Mouse (Mus musculus) adrenal gland, postnatal 14 days (tissue): Measurements from ENCODE around the gene Rsl24d1. TPM values are rescaled to one million over a fixed set of nuclear protein-coding genes. Genes with fewer than 3 reads are reported as not detected.
"Not testable (repeated sequence)": the region's sequence is repeated elsewhere in the genome, so short reads cannot be mapped to it uniquely, and the experiment has no call there.

Experiments
- DNase-seq: peaks from one replicate; pipeline ENCODE4 v3.0.0; 2021; ENCODE audit warnings: mixed read lengths
- total RNA-seq: library from RNA; stranded (reverse); gene quantifications from 2 replicates; pipeline ENCODE4 v1.2.3, GENCODE M21; 2021

The Rsl24d1 gene
- total RNA-seq, 1 experiment from 2014 or later: 59.3 TPM

DNA sequence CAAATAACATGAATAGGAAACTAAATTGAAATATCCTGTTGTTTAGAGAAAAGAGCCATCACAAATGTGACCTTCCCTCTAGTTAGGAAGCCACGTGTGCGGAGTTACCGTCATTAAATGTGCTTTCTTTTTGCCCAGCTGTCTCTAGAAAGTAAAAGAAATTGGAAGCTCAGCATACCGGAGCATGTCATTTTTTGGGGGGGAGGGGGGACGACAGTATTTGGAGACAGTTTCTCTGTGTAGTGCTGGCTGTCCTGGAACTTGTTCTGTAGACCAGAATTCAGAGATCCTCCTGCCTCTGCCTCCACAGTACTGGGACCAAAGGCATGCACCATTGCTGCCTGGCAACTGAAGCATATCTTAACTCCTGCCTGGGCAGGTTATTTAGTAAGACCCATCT is 11.7 kb upstream of the Rsl24d1 start, which contains the start of gene Khdc3:
Khdc3 (plus strand) TSS at position 301 of the 400 bp plus-strand sequence.
- DNase-seq: no peak

DNA sequence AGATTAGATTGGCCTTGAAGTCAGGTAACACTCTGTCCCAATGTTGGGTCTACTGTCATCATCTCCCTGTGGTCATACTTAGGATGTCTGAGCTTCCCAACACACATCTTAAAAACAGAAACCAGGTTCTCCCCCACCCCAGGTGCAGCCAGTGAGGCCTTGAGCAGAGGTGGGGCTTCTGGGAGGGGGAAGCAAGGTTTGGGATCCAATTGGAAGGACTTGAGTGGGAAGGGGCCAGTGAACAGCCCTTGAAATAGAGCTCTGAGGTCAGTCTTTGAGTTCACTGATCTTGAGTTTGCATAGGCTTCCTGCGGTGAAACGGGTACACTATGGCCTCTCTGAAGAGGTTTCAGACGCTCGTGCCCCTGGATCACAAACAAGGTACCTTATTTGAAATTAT is 11.0 kb upstream of the Rsl24d1 start, which contains the start of gene Gm20509:
Gm20509 (plus strand) TSS at position 290 of the 400 bp plus-strand sequence.
- no peak for DNase-seq

DNA sequence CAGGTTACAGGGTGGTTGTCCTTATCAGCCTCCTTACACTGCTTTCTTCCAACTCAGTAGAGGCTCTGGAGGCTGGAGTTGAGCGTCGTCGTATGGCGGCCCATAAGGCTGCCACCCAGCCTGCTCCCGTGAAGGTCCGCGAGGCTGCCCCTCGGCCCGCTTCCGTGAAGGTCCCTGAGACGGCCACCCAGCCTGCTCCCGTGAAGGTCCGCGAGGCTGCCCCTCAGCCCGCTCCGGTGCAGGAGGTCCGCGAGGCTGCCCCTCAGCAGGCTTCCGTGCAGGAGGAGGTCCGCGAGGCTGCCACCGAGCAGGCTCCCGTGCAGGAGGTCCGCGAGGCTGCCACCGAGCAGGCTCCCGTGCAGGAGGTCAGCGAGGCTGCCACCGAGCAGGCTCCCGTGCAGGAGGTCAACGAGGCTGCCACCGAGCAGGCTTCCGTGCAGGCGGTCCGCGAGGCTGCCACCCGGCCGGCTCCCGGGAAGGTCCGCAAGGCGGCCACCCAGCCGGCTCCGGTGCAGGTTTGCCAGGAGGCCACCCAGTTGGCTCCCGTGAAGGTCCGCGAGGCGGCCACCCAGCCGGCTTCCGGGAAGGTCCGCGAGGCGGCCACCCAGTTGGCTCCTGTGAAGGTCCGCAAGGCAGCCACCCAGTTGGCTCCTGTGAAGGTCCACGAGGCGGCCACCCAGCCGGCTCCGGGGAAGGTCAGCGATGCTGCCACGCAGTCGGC is 9.9 kb upstream of the Rsl24d1 start:
- peak; percentile 82 for DNase-seq

DNA sequence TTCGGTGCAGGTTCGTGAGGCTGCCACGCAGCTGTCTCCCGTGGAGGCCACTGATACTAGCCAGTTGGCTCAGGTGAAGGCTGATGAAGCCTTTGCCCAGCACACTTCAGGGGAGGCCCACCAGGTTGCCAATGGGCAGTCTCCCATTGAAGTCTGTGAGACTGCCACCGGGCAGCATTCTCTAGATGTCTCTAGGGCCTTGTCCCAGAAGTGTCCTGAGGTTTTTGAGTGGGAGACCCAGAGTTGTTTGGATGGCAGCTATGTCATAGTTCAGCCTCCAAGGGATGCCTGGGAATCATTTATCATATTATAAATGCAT is 9.4 kb upstream of the Rsl24d1 start:
- no peak for DNase-seq

DNA sequence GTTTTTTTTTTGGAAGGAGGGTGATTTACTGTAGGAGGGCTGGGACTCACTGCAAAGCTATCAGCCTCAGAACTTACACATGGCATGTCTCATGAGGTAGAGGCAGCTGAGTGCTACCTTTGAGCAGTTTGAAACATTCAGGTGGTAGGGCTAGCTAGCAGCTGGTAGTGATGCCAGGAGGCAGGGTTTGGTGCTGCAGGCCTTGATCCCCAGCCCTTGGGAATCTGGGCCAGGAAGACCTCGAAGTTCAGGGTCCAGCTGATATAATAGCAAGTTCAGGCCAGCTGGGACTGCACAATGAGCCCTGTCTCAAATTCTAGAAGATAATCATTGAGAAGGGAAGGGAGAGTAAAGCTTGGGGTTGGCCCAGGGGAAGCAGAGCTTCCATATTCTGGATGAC is 8.1 kb upstream of the Rsl24d1 start:
- DNase-seq: no peak

DNA sequence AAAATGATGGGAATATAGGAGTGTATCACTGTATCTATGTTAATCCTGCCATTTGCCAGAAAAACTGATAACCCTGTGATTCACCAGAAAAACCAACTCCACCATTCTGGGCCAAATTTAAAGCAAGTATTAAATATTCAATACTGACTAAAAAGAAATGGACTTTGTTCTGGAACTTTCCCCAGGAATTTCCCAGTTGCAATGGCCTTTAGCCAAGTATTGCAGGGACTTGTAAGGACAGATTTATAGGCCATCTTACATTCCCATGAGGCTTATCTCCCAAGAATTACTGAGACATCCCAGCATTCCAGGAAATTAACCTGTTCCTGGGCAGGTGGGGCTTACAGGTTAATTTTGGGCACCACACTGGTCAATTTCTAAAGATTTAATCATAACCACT is 7.5 kb upstream of the Rsl24d1 start:
- no peak for DNase-seq

DNA sequence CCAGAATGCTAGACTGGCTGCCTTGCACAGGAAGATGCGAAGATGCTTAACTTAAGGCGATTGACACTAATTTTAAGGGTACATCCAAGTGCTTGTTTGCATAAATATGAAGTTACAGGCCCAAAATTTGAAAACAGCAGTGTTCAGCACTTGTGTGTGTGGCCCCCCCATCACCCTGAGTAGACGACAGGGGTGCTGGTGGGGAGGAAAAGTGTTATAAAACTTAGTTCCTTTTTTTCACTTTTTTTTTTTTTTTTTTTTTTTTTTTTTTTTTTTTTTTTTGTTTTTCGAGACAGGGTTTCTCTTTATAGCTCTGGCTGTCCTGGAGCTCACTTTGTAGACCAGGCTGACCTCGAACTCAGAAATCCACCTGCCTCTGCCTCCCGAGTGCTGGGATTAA is 3.5 kb downstream of the Rsl24d1 start:
- not testable (repeated sequence) for DNase-seq

DNA sequence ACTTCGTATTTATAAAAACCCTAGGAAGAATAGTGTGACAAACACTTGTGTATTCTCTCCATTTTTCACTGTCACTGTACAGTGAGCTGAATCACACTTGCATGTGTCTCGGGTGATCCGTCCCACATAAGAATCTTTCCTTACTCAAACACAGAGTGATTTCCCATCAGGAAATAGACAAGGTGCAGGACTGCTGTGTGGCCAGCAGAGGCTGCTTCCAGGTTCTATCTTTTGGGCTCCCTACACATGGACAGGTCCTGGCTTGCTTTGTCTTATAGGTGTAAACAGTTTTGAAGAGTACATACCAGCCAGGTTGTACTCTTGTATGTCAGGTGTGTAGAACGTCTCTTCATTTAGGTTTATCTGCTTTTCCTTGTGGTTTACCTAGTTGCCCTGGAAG is 4.8 kb downstream of the Rsl24d1 start:
- no peak for DNase-seq

DNA sequence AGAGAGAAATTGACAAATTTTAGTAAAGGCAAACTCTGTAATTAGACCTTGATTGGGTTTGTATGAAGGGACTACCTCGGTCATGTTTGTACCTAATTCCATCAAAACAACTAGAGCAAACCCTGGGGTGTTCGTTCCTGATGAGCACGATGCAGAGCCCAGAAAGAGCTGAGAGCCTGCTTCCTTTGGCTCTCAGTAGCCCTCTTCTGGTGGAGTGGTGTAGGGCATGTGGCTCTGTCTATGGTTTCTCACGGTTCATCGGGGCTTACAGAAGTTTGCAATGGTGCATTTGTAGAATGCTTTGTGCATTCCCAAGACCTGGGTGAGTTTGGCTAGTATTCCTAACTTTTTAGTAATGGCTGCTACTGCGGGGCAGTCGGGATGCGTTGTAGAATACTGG is 8.5 kb downstream of the Rsl24d1 start:
- DNase-seq: peak; percentile 45

DNA sequence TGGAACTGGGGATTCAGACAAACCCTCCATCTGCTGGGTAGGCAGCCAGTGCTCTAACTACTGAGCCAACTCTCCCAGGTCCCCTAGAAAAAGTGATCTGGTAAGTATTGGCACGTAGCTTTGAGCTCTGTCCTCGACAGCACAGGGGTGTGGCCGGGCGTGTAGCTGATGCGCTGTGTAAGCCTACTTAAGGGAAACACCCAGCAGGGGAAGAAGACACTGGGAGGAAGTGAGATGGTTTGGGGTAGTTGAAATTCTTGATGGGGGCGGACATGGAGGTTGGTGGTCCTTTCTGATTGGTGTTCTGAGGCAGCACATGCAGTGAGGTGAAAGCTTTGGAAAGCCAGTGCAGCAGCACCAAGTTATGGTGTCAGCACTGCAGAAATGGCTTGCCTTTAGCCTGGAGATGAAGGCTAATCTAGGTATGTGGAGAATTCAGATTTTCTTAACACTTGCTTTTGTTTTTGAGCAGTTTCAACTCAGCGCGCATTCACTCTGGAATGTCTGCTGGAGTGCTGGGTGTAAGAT is 11.9 kb downstream of the Rsl24d1 start:
- no peak for DNase-seq

DNA sequence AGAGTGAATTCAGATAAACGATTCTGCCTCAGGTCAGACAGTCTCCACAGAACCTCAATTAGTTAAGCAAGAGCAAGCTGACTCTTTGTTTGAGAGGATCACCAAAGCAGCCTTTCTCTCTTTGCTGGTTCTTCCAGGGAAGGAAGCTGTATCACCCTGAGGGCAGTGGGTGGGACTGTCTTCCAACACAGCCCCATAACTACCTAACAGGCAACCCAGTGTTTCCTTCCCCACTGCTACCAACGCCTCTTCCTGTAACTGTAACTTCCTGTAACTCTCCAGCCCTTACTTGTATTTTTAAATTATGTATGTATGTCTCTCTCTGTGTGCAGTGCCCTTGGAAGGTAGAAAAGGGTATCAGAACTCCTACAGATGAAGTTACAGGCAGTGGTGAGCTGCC is 14.2 kb downstream of the Rsl24d1 start:
- no peak for DNase-seq

DNA sequence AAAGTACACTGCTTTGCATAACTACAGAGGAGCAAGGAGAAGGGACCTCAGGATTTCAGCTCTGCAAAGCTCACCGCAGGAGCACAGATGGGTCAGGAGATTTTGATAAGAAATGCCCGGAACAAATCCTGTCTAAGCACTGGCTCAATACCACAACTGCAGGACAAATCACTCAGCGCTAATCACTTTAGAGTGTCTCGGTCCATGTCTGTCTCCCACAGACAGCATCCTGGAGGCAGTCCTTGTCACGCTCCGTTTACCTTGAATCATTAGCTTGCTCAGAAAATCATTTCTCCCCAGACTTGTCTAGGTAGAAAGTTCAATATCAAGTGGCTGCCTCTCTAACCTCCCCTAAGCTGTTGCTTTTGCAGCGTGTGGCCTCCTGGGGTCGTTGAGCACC is 16.6 kb downstream of the Rsl24d1 start:
- DNase-seq: no peak

DNA sequence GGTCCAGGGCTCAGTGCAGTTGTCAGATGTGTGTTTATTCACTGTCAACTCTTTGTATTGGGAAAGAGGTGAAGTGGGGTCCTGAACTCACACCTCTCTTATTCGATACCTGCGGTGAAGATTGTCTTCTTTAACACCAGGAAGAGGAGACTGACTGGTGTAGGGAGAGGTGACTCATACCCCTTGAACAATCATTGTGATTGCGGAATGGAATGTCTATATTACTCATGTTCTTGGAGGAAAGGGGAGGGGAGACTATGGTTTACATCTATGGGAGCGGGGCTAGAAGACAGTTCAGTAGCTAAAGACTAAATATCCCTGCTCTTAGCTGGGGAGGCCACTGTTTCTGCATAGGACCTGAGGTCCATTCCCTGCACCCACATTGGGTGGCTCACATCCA is 17.3 kb downstream of the Rsl24d1 start:
- DNase-seq: no peak

DNA sequence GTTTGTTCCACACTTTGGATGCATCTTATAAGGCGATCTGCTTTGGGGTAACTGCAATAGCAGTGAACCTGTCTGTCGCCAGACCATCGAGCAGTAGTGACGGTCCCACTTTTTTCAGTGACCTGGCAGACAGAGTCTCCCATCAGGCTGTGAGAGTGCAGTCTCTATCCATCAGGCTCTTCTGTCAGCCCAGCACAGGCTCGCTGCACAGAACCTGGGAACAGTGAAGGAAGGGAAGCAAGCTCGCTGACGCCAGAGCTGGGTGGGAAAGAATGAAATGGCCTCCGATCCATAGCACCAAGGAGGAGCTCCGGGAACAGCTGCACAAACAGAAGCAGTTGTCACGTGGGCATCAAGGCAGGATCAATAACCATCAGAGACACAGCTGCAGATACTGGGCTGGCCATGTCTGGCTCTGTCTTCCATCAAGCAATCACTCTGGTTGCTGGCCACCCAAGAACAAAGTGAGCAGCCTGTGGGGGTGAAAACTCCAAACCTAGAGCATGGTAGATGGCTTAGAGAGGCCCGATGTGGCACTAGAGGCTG is 24.2 kb downstream of the Rsl24d1 start:
- DNase-seq: no peak

DNA sequence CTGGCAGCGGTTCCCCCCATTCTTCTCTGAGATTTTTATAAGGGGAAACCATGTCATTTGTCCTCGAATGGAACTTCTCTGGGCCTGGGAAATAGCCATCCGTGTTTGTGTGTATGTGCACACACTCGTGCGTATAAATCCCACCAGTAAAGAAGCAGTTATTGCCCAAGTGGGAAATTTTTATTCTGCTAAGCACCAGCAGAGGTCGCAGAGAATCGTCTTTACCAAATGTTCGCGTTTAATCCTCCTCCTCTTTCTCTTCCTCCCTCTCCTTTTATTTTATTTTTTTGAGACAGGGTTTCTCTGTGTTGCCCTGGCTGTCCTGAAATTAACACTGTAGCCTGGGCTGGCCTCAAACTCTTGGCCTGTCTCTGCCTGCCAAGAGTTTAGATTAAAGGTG is 41.1 kb downstream of the Rsl24d1 start:
- DNase-seq: no peak

DNA sequence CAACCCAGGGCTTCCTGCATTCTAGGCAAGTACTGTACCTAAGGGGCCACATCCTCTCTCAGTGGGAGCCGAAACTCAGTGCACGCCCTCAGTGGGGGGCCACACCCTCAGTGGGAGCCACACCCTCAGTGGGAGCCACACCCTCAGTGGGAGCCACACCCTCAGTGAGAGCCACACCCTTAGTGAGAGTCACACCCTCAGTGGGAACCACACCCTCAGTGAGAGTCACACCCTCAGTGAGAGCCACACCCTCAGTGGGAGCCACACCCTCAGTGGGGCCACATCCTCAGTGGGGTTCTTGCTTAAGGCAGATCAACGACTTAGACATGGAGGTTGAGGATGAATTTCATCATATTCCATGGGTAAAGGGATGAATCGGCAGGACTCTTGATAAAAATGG is 44.7 kb downstream of the Rsl24d1 start:
- no peak for DNase-seq

DNA sequence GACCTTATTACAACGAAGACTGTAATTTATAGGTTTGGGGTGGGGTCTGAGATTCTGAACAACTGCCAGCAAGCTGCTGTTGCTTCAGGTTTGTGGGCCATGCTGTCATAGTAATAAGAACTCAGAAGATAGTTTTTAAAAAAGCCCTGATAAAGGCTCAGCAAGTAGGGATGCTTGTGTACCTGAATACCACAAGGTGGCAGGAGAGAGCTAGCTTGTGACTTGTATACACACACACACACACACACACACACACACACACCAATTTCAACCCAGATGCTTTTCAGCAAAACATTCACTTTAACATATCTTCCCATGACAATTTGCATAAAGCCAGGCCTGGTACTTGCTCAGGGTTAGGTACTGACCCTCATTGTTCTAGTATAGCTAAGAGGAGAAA is 46.0 kb downstream of the Rsl24d1 start:
- peak; percentile 32 for DNase-seq

DNA sequence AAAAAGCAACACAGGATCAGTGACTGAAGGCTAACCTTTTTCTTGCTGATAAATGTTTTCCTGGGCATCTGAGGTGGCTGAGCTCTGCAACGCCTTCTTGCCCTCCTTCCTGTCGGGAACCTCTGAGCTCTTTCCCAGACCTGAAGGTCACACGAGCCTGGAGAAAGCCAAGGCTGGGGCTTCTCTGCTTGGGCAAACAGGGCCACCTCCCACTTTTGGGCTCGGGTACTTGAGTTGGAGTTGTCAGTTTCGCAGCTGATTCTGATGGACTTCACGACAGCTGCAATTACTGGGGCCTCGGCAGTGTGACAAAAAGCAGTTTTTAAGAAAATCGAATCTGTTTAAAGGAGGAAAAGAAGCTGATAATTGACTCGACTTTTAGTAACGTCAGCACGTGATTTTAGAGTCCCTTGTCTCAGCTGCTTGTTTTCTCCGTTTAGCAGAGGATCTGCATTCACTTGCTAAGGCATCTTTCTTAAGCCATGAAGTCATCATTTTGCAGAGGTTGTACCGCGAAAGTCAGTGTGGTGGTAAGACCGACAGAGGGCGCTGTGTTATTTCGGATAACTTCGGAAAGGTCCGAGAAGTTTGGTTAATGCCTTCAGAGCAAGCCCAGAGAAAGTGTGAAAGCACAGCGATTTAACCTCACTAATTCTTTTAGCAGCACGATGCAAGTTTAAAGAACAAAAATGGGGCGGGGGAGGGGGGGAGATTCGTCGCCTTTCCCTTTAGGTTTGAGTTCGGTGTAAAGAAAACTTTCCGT is 49.5 kb downstream of the Rsl24d1 start:
- DNase-seq: peak; percentile 86

DNA sequence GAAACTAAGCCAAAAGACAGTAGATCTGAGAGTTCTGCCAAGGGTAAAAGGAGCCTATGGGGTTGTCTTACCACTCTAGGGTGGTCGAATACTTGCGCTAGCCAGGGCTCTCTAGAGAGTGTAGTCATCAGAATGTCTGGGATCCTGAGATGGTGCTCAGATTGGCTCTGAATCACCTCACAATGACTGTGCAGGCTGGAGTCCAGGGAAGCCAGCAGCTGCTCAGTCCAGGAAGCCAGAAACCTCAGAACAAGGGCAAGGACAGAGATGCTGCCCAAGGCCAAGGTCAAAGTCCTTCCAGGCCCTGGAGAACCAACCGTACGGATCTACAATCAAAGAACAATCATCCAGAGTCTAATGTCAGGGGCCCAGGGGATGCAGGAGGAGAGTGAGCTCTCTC is 52.4 kb downstream of the Rsl24d1 start:
- DNase-seq: peak; percentile 72
